Mouse (Mus musculus) embryonic facial prominence, embryonic 12.5 days (tissue): Measurements from ENCODE around the gene Dgcr2. TPM values are rescaled to one million over a fixed set of nuclear protein-coding genes. Genes with fewer than 3 reads are reported as not detected.

ENCODE experiments used
- ATAC-seq: fragments of 200-750 bp; cut with Nextera tagmentation; 2 replicates; pipeline ENCODE4 v1.8.0; 2017; ENCODE audit not compliant: insufficient number of reproducible peaks, insufficient read depth, low FRiP score, low TSS enrichment
- H3K27ac ChIP-seq: fragments of 300-500 bp; sonication (generic); 2 replicates; pipeline ENCODE4 v1.5.1; 2016; ENCODE audit warnings: mild to moderate bottlenecking
- H3K27me3 ChIP-seq: fragments of 300-500 bp; sonication (generic); 2 replicates; pipeline ENCODE4 v1.6.1; 2016; ENCODE audit warnings: mild to moderate bottlenecking, moderate library complexity
- H3K36me3 ChIP-seq: fragments of 300-500 bp; sonication (generic); 2 replicates; pipeline ENCODE4 v1.6.1; 2016; ENCODE audit warnings: mild to moderate bottlenecking
- H3K4me1 ChIP-seq: fragments of 300-500 bp; sonication (generic); 2 replicates; pipeline ENCODE4 v1.6.1; 2016
- H3K4me2 ChIP-seq: fragments of 300-500 bp; sonication (generic); replicated peaks from 2 replicates; pipeline ENCODE4 v1.6.1; 2016; ENCODE audit warnings: mild to moderate bottlenecking, moderate library complexity
- H3K4me3 ChIP-seq: fragments of 300-500 bp; sonication (generic); 2 replicates; pipeline ENCODE4 v1.5.1; 2016; ENCODE audit warnings: mild to moderate bottlenecking
- H3K9ac ChIP-seq: fragments of 300-500 bp; sonication (generic); 2 replicates; pipeline ENCODE4 v1.6.1; 2016; ENCODE audit warnings: mild to moderate bottlenecking, moderate library complexity
- H3K9me3 ChIP-seq: fragments of 300-500 bp; sonication (generic); 2 replicates; pipeline ENCODE4 v1.6.1; 2016; ENCODE audit warnings: mild to moderate bottlenecking, moderate library complexity
- WGBS: fragments of 180-500 bp; shearing (Covaris S2); methylation state at CpG from one replicate; pipeline ENCODE4 v1.1.7; 2016; 5-methylcytosine and 5-hydroxymethylcytosine counted together
- polyA plus RNA-seq: library from polyadenylated mRNA; unstranded; fragments of >200 nt; fragmentation: Nextera tagmentation; extraction: Ambion mirVana; gene quantifications from 2 replicates; pipeline ENCODE4 v1.2.1, GENCODE M21; 2016

The Dgcr2 gene
- polyA plus RNA-seq, 1 experiment from 2014 or later: 105 TPM

DNA sequence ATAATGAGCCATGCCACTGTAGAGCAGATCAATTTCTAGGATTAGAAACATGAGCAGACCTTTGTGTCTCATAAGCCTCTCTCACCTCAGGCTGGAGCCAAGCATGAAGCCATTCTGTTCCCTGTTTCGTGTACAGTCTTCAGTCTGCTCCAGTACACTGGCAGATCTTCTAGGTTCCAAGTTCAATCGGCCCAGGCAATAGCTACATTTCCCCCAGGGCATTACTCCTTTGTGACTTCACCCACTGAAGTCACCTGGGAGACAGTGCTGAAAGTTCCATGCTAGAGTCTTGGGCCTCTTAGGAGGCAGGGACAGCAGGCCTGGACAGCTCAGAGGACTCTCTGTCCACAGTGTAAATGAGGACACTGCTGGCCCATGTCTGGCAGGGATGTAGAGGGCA is 4.4 kb downstream of the Dgcr2 start, which contains the start of gene Tssk1:
Tssk1 (plus strand) TSS at position 301 of the 400 bp plus-strand sequence.
- no peak within 1 kb of the TSS for H3K4me2 ChIP-seq
- H3K36me3 ChIP-seq: peaks cover 8% of the 10 kb centered on the region
- no peak for ATAC-seq
- H3K27me3 ChIP-seq: no peaks in the 10 kb centered on the region
- 73% methylated on average over 2 of the region's 2 CpGs for WGBS
- no peaks in the 10 kb centered on the region for H3K9me3 ChIP-seq
- no peak within 1 kb of the TSS for H3K27ac ChIP-seq
- H3K4me3 ChIP-seq: no peak within 1 kb of the TSS
- peaks cover 19% of the 10 kb centered on the region for H3K4me1 ChIP-seq
- H3K9ac ChIP-seq: no peak within 1 kb of the TSS

DNA sequence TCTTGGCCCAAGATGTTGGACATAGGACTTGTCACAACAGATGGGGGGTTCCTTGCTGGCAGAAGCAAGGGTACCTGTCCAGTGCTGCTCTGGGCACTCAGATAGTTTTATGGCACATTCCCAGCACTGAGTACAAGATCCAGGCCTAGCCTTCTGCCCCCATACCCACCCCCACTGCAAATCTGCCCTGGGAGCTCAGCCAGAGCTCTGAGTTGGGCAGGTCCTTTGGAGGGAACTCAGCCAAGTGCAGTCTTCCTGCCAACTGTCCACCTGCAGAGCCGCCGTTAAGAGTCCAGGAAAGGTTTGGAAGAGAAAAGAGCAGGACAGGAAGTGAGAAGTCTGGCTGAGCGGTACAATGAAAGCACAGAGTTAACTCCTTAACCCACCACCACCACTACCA is 5.8 kb downstream of the Dgcr2 start:
- H3K36me3 ChIP-seq: no peaks in the 10 kb centered on the region
- H3K4me3 ChIP-seq: no peak overlapping the region
- H3K9me3 ChIP-seq: no peaks in the 10 kb centered on the region
- H3K4me2 ChIP-seq: no peak overlapping the region
- no peak overlapping the region for H3K27ac ChIP-seq
- no peak for ATAC-seq
- H3K9ac ChIP-seq: no peak overlapping the region
- peaks cover 19% of the 10 kb centered on the region for H3K4me1 ChIP-seq
- no peaks in the 10 kb centered on the region for H3K27me3 ChIP-seq
- WGBS: 81% methylated on average over 3 of the region's 3 CpGs

DNA sequence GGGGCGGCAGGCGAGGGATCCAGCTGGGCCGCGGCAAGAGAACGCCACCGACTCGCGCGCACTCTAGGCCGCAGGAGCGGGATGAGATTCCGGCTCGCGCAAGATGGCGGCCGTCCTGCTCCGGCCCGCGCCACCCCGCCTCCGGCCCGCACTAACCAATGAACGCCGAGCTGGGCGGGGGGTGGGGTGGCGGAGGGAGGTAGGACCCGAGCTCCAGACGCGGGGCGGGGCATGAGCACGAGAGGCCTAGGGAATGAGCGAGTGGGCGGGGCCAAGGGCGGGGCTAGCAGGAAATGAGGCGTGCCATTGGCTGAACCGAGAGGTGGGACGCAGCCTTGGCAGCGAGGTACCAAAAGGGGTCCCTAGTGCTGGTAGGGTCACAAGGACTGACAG is 6.8 kb downstream of the Dgcr2 start, which contains the start of gene Gm20518:
Gm20518 (minus strand) TSS at position 105 of the 393 bp plus-strand sequence.
- WGBS: under 1% methylated on average over 37 of the region's 38 CpGs
- H3K27me3 ChIP-seq: no peaks in the 10 kb centered on the region
- H3K9me3 ChIP-seq: no peaks in the 10 kb centered on the region
- peaks cover 19% of the 10 kb centered on the region for H3K4me1 ChIP-seq
- peak; percentile 96 for ATAC-seq
- peak within 1 kb of the TSS; percentile 98 for H3K9ac ChIP-seq
- no peaks in the 10 kb centered on the region for H3K36me3 ChIP-seq
- H3K4me3 ChIP-seq: peak within 1 kb of the TSS; percentile 97
- peak within 1 kb of the TSS; percentile 85 for H3K4me2 ChIP-seq
- H3K27ac ChIP-seq: peak within 1 kb of the TSS; percentile 95

DNA sequence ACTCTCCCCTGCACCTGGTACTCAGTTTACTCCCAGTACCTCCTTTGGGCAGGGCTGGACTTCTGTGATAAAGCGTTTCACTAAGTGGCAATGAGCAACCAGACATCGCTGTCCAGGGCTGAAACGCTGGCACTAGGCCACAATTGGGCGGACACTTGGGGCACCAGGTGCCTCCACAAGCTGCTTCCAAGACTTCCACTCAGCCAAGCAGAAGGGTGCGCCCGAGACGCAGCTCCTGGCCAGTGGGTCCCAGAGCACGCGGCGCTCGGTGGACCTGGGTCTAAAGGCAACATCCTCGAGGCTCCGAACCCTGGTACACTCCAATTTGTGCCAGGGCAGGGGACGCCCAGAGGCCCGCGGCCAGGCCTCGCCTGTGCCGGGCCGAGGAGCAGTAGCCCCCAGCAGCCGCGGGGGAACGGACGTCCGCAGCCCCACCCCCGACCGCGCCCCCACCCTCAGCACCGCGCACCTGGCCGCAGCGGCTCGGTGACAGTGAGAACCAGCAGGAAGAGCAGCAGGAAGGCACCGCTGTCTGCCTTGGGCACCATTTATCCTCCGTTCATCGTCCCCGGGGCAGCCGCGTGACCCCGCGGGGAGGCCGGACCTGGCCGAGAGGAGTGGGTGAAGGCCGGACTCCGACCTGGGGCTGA is 7.3 kb downstream of the Dgcr2 start:
- Histone ChIP-seq H3K36me3 (no peaks in the 10 kb centered on the region), H3K9ac (peak overlapping the region; percentile 98), H3K4me3 (peak overlapping the region; percentile 97), H3K4me2 (peak overlapping the region; percentile 85), H3K27ac (peak overlapping the region; percentile 95), H3K4me1 (peaks cover 19% of the 10 kb centered on the region), H3K27me3 (no peaks in the 10 kb centered on the region), H3K9me3 (no peaks in the 10 kb centered on the region)
- ATAC-seq: peak; percentile 59
- WGBS: under 1% methylated on average over 44 of the region's 44 CpGs

DNA sequence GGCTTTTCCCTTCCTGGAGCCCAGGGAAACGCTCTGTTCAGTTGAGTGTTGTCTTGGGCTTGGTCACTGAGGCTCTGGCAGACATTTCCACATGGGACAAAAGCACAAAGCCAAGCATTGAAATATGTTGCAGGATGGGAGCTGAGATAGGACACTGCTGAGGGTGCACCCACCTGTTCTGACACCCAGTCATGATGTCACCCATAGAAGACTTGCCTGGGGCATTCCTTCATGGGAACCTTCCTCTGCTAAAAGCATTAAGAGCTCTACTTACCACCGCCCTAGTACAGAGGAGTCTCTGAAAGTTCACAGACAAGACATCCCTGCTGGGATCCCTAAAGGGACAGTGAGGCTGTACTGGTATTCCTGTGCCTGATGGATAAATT is 8.0 kb downstream of the Dgcr2 start:
- 47% methylated on average over 2 of the region's 2 CpGs for WGBS
- no peak for ATAC-seq
- H3K36me3 ChIP-seq: no peaks in the 10 kb centered on the region
- no peaks in the 10 kb centered on the region for H3K9me3 ChIP-seq
- no peak overlapping the region for H3K27ac ChIP-seq
- peaks cover 19% of the 10 kb centered on the region for H3K4me1 ChIP-seq
- H3K9ac ChIP-seq: peak overlapping the region; percentile 98
- no peaks in the 10 kb centered on the region for H3K27me3 ChIP-seq
- H3K4me3 ChIP-seq: peak overlapping the region; percentile 97
- peak overlapping the region; percentile 85 for H3K4me2 ChIP-seq

DNA sequence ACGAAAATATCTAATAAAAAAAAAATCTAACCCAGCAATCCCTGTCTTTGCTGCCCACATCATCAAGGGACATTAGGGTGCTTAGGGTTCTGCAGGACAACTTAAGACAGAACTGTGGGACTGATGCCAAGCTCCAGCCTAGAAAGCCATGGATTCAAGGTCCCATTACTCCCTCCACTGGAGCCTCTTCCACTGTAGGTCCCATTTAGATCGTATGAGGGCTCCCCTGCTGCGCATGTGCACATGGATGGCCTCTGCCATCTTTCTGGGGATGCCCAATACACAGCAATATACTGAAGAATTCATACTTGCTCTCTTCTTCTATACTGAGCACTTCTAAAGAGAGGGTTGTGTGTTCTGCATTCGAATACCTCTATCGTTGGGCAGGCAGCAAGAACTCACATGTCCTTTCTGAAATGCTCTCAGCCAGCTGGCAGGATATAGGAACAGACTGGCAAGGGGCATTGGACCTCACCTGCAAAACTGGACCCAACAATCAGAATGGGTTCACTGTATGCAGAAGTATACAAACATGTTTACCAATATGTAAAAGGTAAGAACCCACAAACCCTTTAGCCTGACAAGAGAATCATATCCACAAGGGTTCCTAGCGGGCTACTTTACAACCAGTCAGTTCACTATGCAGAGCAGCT is 8.5 kb downstream of the Dgcr2 start:
- H3K36me3 ChIP-seq: no peaks in the 10 kb centered on the region; the same call in 1 of the 2 replicates
- H3K27me3 ChIP-seq: no peaks in the 10 kb centered on the region
- no peak overlapping the region for H3K27ac ChIP-seq
- peaks cover 19% of the 10 kb centered on the region for H3K4me1 ChIP-seq
- H3K9me3 ChIP-seq: no peaks in the 10 kb centered on the region
- 84% methylated on average over 6 of the region's 6 CpGs for WGBS
- H3K4me3 ChIP-seq: peak overlapping the region; percentile 97
- peak overlapping the region; percentile 98; the same call in 1 of the 2 replicates for H3K9ac ChIP-seq
- peak overlapping the region; percentile 85 for H3K4me2 ChIP-seq
- no peak for ATAC-seq

DNA sequence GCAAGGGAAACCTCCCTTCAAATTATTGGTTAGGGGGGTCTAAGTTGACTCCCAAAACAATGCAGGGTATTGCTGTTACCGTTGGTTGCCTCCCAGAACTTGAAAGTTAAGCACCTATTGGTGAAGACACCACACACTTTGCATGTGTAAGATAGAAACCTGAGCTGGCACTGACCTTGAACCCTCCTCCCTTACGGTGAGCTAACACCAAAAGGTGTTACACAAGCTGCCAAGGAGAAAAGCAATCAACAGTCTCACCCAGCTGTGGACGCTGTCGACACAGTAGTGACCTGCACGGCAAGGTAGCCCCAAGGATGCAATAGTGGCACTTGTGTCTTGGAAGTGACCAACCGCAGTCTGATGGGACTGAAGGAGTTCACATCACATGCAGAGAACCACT is 14.2 kb downstream of the Dgcr2 start:
- WGBS: 86% methylated on average over 6 of the region's 6 CpGs
- H3K36me3 ChIP-seq: peaks cover 12% of the 10 kb centered on the region
- no peak for ATAC-seq
- H3K27ac ChIP-seq: no peak overlapping the region
- no peak overlapping the region for H3K9ac ChIP-seq
- H3K4me3 ChIP-seq: no peak overlapping the region
- no peaks in the 10 kb centered on the region for H3K9me3 ChIP-seq
- H3K4me1 ChIP-seq: no peaks in the 10 kb centered on the region
- no peak overlapping the region for H3K4me2 ChIP-seq
- H3K27me3 ChIP-seq: no peaks in the 10 kb centered on the region

DNA sequence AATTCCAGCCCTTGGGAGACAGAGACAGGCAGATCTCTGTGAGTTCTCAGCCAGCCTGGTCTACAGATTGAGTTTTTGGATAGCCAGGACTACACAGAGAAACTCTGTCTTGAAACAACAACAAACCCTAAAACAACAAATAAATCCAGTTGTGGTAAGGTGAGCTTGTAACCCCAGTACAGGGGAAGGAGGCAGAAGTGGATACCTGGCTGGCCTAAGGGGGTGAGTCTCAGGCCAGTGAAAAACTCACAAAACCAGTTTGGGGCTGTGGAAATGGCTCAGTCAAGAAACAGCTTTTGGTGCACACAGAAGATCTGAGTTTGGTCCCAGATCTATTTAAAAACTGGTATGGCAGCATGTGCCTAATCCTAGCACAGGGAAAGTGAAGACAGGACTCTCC is 16.2 kb downstream of the Dgcr2 start:
- Histone ChIP-seq H3K4me2 (no peak overlapping the region), H3K36me3 (peaks cover 12% of the 10 kb centered on the region), H3K9me3 (no peaks in the 10 kb centered on the region), H3K9ac (no peak overlapping the region), H3K4me1 (no peaks in the 10 kb centered on the region), H3K4me3 (no peak overlapping the region), H3K27me3 (no peaks in the 10 kb centered on the region), H3K27ac (no peak overlapping the region)
- no peak for ATAC-seq

DNA sequence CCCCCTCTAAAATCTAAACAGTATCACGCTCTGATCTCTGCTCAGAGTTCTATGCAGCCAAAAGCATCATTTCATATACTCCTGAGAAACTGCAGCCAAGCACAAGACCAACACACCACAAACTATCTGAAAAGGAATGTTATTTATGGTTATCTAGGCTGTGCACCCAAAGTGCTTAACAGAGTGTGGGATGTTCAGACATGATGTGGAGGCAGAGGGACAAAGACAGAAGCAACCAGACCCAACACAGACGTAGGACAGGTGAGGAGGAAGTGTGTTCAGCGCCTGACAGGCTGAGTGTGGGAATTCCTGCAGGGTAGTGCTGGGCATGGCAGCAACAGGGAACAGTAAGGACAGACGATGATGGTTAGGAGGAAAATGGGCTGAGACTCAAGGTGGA is 18.8 kb downstream of the Dgcr2 start:
- no peak overlapping the region for H3K4me3 ChIP-seq
- no peaks in the 10 kb centered on the region for H3K9me3 ChIP-seq
- no peak overlapping the region for H3K4me2 ChIP-seq
- H3K36me3 ChIP-seq: peaks cover 12% of the 10 kb centered on the region
- H3K9ac ChIP-seq: no peak overlapping the region
- no peak overlapping the region for H3K27ac ChIP-seq
- ATAC-seq: no peak
- 94% methylated on average over 4 of the region's 4 CpGs for WGBS
- H3K4me1 ChIP-seq: no peaks in the 10 kb centered on the region
- H3K27me3 ChIP-seq: no peaks in the 10 kb centered on the region

DNA sequence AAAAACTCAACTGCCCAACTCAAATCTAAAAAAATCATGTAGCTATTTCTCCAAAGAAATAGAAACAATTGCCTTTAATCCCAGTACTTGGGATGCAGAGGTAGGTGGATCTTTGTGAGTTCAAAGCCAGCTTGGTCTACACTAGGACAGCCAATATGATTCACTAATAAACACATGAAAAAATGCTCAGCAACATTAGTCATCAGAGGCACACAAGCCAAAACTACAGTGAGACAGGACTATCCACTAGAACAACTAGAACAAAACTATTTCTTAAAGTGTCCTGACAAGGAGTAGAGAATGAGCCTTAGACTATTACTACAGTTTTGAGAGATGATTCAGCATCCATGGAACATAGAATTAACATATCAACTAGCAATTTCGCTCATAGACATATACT is 22.3 kb downstream of the Dgcr2 start:
- no peaks in the 10 kb centered on the region for H3K4me1 ChIP-seq
- no peak overlapping the region for H3K27ac ChIP-seq
- H3K36me3 ChIP-seq: peaks cover 25% of the 10 kb centered on the region
- H3K9ac ChIP-seq: no peak overlapping the region
- no peak overlapping the region for H3K4me2 ChIP-seq
- H3K27me3 ChIP-seq: no peaks in the 10 kb centered on the region
- H3K9me3 ChIP-seq: no peaks in the 10 kb centered on the region
- no peak overlapping the region for H3K4me3 ChIP-seq
- WGBS: 91% methylated on average over 1 of the region's 1 CpGs
- no peak for ATAC-seq

DNA sequence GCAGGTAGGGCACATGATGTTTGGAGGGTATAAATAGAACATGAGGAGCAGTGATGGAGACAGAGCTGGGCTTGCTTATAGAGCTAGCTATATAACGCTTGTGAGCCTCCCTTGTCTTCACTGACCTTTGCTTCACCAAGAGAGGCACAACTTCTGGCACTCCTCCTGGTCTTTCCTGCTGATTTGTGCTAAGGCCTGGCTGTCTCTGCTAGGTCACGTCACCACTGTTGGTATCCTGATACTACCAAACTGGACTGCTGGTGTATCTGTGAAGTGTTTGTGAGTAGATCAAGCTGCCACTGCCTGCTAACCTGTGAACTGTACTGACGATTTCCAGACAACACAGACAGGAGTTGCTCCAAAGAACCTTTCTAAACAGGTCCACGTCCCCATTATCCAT is 23.2 kb downstream of the Dgcr2 start:
- WGBS: 81% methylated on average over 4 of the region's 4 CpGs
- H3K9ac ChIP-seq: no peak overlapping the region
- H3K27ac ChIP-seq: no peak overlapping the region
- no peaks in the 10 kb centered on the region for H3K4me1 ChIP-seq
- no peaks in the 10 kb centered on the region for H3K9me3 ChIP-seq
- peaks cover 32% of the 10 kb centered on the region for H3K36me3 ChIP-seq
- no peak for ATAC-seq
- no peak overlapping the region for H3K4me3 ChIP-seq
- H3K4me2 ChIP-seq: no peak overlapping the region
- no peaks in the 10 kb centered on the region for H3K27me3 ChIP-seq

DNA sequence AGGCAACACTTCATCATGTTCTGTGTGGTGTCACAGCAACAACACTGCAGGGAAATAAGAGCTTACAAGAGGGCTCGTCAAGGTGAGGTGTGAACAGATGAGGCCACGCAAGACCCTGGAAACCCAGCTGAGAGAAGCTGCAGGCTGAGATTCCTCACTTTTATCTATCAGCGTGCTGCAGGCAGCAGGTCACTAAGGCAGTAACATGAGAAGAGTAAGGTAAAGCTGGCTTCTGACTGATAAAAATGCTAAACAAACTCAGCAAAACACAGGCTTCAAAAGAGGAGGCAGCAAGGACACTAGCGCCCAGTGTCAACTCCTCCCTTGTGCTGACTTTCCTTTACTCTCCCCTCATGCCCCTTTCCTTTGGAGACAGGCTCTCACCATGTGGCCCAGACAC is 25.4 kb downstream of the Dgcr2 start:
- Histone ChIP-seq H3K9me3 (no peaks in the 10 kb centered on the region), H3K4me2 (no peak overlapping the region), H3K27ac (no peak overlapping the region), H3K9ac (no peak overlapping the region), H3K4me1 (no peaks in the 10 kb centered on the region), H3K27me3 (no peaks in the 10 kb centered on the region), H3K36me3 (peaks cover 50% of the 10 kb centered on the region), H3K4me3 (no peak overlapping the region)
- WGBS: 59% methylated on average over 4 of the region's 4 CpGs
- ATAC-seq: no peak
